Mouse (Mus musculus): ENCODE measurements around the gene Il20rb. TPM values are rescaled to one million over a fixed set of nuclear protein-coding genes. Genes with fewer than 3 reads are reported as not detected.

Il20rb gene
- polyA plus RNA-seq (2014; fragmentation: Nextera tagmentation; extraction: Ambion mirVana): 1.0 and 2.1 TPM in 2 replicates

DNA sequence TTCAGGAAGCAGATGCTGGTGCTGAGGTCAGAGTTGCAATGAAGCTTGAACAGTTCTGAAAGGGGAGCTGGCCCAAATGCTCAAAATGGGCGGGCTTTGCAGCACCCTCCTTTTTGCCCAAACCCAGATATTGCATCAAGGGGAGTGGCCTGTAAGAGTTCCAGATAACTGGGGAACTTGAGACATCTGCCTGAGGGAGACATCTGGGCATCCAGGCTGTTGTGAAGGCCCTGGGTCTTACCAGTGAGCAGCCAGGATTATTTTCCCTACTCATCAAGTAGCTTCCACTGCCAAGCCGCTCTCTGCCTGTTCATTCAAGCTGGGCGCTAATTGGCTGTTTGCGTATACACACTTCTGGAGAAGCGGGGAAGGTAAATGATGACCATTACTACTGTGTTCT is at the start of gene Il20rb:
Il20rb (minus strand) TSS at position 358 of the 400 bp plus-strand sequence.
- Histone ChIP-seq H3K9me3 (ENCODE audit: control insufficient read depth, low read depth, low read length) (no peaks in the 10 kb centered on the region), H3K4me1 (ENCODE audit: control insufficient read depth, insufficient read depth, low read length) (no peaks in the 10 kb centered on the region), H3K9ac (replicated peaks; ENCODE audit: low read depth, low read length) (no peak within 1 kb of the TSS), H3K4me3 (ENCODE audit: low read depth, low read length) (no peak within 1 kb of the TSS), H3K36me3 (ENCODE audit: control insufficient read depth, insufficient read depth, low read length) (0 out of 2 replicates have a peak, but pooled peaks cover 3% of the 10 kb centered on the region), H3K27ac (ENCODE audit: low read length) (no peak within 1 kb of the TSS), H3K27me3 (ENCODE audit: control insufficient read depth, insufficient read depth, low read length) (no peaks in the 10 kb centered on the region), H3K4me2 (replicated peaks; ENCODE audit: low read depth, low read length) (no peak within 1 kb of the TSS)
- WGBS: 90% methylated on average over 5 of the region's 5 CpGs
- no peak for ATAC-seq (ENCODE audit: insufficient number of reproducible peaks, insufficient read depth, low FRiP score, low read depth)

DNA sequence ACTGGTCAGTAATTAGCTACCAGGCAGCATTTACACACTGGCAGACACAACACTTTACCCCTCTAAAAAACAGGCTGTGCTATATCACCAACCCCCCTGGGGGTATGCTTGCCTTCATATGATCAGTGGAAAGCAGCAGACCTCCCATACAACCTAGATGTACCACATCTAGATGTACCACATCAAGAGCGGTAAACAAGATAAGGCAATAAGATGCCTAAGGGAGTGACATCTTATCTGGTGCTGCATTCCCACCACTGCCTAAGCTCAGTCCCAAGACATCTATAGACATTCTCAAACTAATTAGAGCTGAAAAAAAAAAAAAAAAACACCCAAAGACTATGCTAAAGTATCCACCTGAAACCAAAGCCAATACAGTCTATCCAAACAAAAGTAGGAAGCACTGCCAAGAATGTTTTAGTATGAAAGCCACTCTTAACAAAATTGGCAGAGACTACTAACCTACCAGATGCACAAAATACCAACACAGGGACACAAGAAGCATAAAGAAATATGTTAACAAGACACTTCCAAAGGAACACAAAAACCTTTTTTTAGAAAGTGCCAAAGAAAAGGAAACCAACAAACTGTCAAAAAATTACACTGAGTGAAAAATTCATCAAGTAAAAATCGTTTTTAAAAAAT is 49.2 kb upstream of the Il20rb start:
- ATAC-seq (ENCODE audit: insufficient number of reproducible peaks, insufficient read depth, low FRiP score, low read depth): no peak
- WGBS: 90% methylated on average over 2 of the region's 2 CpGs
- no peaks in the 10 kb centered on the region for H3K36me3 ChIP-seq (ENCODE audit: control insufficient read depth, insufficient read depth, low read length)
- no peak overlapping the region for H3K27ac ChIP-seq (ENCODE audit: low read length)
- no peak overlapping the region for H3K4me3 ChIP-seq (ENCODE audit: low read depth, low read length)
- no peak overlapping the region for H3K9ac ChIP-seq (replicated peaks; ENCODE audit: low read depth, low read length)
- no peaks in the 10 kb centered on the region for H3K4me1 ChIP-seq (ENCODE audit: control insufficient read depth, insufficient read depth, low read length)
- no peaks in the 10 kb centered on the region for H3K27me3 ChIP-seq (ENCODE audit: control insufficient read depth, insufficient read depth, low read length)
- H3K4me2 ChIP-seq (replicated peaks; ENCODE audit: low read depth, low read length): no peak overlapping the region
- H3K9me3 ChIP-seq (ENCODE audit: control insufficient read depth, low read depth, low read length): no peaks in the 10 kb centered on the region

DNA sequence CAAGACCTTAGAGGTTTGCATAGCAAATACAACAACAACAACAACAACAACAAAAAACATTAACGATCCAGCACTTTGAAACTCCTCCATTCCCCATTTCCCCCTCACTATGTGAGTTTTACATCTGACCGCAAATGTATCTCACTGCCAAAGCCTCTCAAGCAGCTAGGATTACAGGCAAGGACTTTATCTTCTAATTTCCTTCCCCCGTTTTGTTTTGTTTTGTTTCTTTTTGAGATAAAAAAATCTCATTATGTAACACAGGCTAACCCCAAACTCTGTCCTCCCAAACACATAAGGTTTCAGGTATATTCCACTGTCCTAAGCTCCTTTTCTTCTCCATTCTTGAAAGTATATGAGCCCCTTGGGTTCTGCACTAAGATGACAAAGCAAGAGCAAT is 48.1 kb upstream of the Il20rb start:
- Histone ChIP-seq H3K4me2 (replicated peaks; ENCODE audit: low read depth, low read length) (no peak overlapping the region), H3K27ac (ENCODE audit: low read length) (no peak overlapping the region), H3K4me1 (ENCODE audit: control insufficient read depth, insufficient read depth, low read length) (no peaks in the 10 kb centered on the region), H3K27me3 (ENCODE audit: control insufficient read depth, insufficient read depth, low read length) (no peaks in the 10 kb centered on the region), H3K9ac (replicated peaks; ENCODE audit: low read depth, low read length) (no peak overlapping the region), H3K4me3 (ENCODE audit: low read depth, low read length) (no peak overlapping the region), H3K9me3 (ENCODE audit: control insufficient read depth, low read depth, low read length) (no peaks in the 10 kb centered on the region), H3K36me3 (ENCODE audit: control insufficient read depth, insufficient read depth, low read length) (no peaks in the 10 kb centered on the region)
- ATAC-seq (ENCODE audit: insufficient number of reproducible peaks, insufficient read depth, low FRiP score, low read depth): no peak
- WGBS: 91% methylated on average over 3 of the region's 3 CpGs

DNA sequence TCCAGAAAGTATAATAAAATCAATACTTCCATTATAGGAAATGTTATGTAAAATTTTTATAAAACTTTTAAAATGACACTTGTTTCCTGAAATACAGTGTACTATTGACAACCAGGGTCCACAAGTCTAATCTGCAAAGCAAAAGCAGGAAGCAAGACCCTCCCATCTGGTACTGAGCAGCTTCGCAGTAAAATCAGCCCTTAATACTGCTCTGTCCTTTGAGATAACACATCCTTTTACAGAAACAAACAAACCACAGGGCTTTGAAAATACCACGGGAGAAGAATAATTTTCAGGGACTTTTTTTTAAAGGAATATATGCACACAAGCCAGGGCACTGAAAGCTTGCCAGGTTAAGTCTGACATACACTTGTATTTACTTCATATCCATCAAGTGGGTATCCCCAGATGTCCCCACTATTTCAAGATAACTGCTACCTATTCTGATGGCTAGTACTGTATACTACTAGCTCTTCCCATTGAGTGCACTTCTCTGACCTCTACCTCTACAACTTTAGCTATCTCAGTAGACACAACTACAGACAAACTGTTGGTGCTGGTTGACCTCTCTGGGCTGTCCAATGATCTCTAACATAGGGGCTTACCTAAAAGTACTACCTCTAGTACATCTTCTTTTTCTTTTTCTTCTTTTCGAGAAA is 46.4 kb upstream of the Il20rb start:
- H3K27ac ChIP-seq (ENCODE audit: low read length): no peak overlapping the region
- H3K9ac ChIP-seq (replicated peaks; ENCODE audit: low read depth, low read length): no peak overlapping the region
- H3K4me3 ChIP-seq (ENCODE audit: low read depth, low read length): no peak overlapping the region
- 65% methylated on average over 3 of the region's 3 CpGs for WGBS
- H3K4me2 ChIP-seq (replicated peaks; ENCODE audit: low read depth, low read length): no peak overlapping the region
- H3K36me3 ChIP-seq (ENCODE audit: control insufficient read depth, insufficient read depth, low read length): no peaks in the 10 kb centered on the region
- ATAC-seq (ENCODE audit: insufficient number of reproducible peaks, insufficient read depth, low FRiP score, low read depth): no peak
- no peaks in the 10 kb centered on the region for H3K4me1 ChIP-seq (ENCODE audit: control insufficient read depth, insufficient read depth, low read length)
- H3K27me3 ChIP-seq (ENCODE audit: control insufficient read depth, insufficient read depth, low read length): no peaks in the 10 kb centered on the region
- no peaks in the 10 kb centered on the region for H3K9me3 ChIP-seq (ENCODE audit: control insufficient read depth, low read depth, low read length)

DNA sequence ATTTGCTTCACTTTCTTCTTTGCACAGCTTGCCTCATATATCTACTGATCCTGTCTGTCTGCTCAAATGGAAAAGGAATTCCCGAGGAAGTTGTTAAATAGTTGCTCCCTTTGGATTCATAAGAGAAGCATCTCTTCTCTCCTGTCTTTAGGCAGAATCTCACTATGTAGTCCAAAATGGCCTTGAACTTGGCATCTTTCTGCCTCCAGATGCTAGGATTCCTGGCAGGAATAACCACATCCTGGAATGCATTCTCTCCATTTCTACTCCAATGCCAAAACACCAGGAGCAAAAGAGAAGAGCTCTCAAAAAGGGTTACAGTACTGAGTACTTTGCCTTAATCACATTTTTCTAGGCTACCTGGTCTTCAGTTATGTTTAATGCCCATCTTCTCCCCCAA is 44.7 kb upstream of the Il20rb start:
- no peak overlapping the region for H3K27ac ChIP-seq (ENCODE audit: low read length)
- H3K27me3 ChIP-seq (ENCODE audit: control insufficient read depth, insufficient read depth, low read length): no peaks in the 10 kb centered on the region
- no peaks in the 10 kb centered on the region for H3K4me1 ChIP-seq (ENCODE audit: control insufficient read depth, insufficient read depth, low read length)
- no peaks in the 10 kb centered on the region for H3K9me3 ChIP-seq (ENCODE audit: control insufficient read depth, low read depth, low read length)
- 71% methylated on average over 1 of the region's 1 CpGs for WGBS
- no peaks in the 10 kb centered on the region for H3K36me3 ChIP-seq (ENCODE audit: control insufficient read depth, insufficient read depth, low read length)
- no peak overlapping the region for H3K4me2 ChIP-seq (replicated peaks; ENCODE audit: low read depth, low read length)
- H3K4me3 ChIP-seq (ENCODE audit: low read depth, low read length): no peak overlapping the region
- no peak overlapping the region for H3K9ac ChIP-seq (replicated peaks; ENCODE audit: low read depth, low read length)
- no peak for ATAC-seq (ENCODE audit: insufficient number of reproducible peaks, insufficient read depth, low FRiP score, low read depth)

DNA sequence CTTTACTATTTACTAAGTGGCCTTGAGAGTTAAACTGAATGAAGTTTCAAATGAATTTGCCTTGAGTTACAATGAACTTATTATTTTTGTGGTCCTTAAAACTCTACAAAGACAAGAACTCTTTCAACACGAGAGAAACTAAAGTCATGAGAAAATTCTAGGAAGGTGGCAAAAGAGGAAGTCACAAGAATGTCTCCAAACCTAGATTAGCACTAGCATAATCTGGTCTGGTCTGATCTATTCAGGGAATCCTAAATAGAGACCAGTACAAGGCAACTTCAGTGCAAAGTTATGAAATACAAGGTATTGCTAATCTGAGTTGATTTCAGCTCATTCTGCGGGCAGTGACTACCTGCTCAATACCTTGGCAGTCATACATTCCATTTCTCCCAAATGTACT is 38.6 kb upstream of the Il20rb start:
- Histone ChIP-seq H3K4me1 (ENCODE audit: control insufficient read depth, insufficient read depth, low read length) (no peaks in the 10 kb centered on the region), H3K4me3 (ENCODE audit: low read depth, low read length) (no peak overlapping the region), H3K36me3 (ENCODE audit: control insufficient read depth, insufficient read depth, low read length) (no peaks in the 10 kb centered on the region), H3K9me3 (ENCODE audit: control insufficient read depth, low read depth, low read length) (no peaks in the 10 kb centered on the region), H3K4me2 (replicated peaks; ENCODE audit: low read depth, low read length) (no peak overlapping the region), H3K27me3 (ENCODE audit: control insufficient read depth, insufficient read depth, low read length) (no peaks in the 10 kb centered on the region), H3K9ac (replicated peaks; ENCODE audit: low read depth, low read length) (no peak overlapping the region), H3K27ac (ENCODE audit: low read length) (no peak overlapping the region)
- WGBS: 80% methylated on average over 2 of the region's 2 CpGs
- no peak for ATAC-seq (ENCODE audit: insufficient number of reproducible peaks, insufficient read depth, low FRiP score, low read depth)

DNA sequence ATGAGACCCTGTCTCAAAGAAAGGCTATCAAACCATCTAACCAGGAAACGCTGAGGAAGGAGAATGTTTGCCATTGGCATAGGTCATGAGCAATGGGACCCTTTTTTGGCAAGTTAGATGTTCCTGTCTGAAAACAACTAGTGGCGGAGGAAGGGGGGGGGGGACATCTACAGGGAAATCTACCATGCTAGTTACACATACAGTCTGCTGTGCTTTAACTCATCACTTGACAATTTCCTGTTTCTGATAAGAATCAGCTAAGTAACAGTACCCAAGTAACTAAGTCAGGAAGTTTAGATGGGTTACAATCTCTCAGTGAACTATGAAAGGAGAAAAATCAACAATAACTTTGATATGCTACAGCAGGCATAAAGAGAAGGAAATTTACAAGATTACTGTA is 35.4 kb upstream of the Il20rb start:
- Histone ChIP-seq H3K36me3 (ENCODE audit: control insufficient read depth, insufficient read depth, low read length) (no peaks in the 10 kb centered on the region), H3K9ac (replicated peaks; ENCODE audit: low read depth, low read length) (no peak overlapping the region), H3K4me3 (ENCODE audit: low read depth, low read length) (no peak overlapping the region), H3K4me2 (replicated peaks; ENCODE audit: low read depth, low read length) (no peak overlapping the region), H3K27ac (ENCODE audit: low read length) (no peak overlapping the region), H3K27me3 (ENCODE audit: control insufficient read depth, insufficient read depth, low read length) (no peaks in the 10 kb centered on the region), H3K9me3 (ENCODE audit: control insufficient read depth, low read depth, low read length) (no peaks in the 10 kb centered on the region), H3K4me1 (ENCODE audit: control insufficient read depth, insufficient read depth, low read length) (no peaks in the 10 kb centered on the region)
- WGBS: 75% methylated on average over 2 of the region's 2 CpGs
- no peak for ATAC-seq (ENCODE audit: insufficient number of reproducible peaks, insufficient read depth, low FRiP score, low read depth)

DNA sequence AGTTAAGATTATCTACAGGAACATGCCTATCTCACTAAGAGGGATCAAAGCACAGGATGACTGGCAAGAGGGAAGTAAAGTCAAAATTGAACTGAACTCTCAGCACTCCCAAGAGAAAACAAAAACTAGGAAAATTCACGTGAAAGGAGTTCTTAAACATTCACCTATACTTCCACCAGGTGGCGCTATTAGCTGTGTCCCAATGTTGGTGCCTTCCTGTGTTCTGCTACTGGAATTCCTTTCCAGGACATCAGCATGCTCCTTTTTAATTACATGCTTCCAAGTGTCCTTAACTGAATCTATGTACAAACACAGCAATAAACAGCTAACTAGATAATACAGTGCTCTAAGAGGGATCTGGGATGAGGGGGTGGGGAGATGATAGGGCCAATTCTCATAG is 34.0 kb upstream of the Il20rb start:
- Histone ChIP-seq H3K36me3 (ENCODE audit: control insufficient read depth, insufficient read depth, low read length) (no peaks in the 10 kb centered on the region), H3K4me1 (ENCODE audit: control insufficient read depth, insufficient read depth, low read length) (no peaks in the 10 kb centered on the region), H3K27ac (ENCODE audit: low read length) (no peak overlapping the region), H3K9ac (replicated peaks; ENCODE audit: low read depth, low read length) (no peak overlapping the region), H3K4me2 (replicated peaks; ENCODE audit: low read depth, low read length) (no peak overlapping the region), H3K9me3 (ENCODE audit: control insufficient read depth, low read depth, low read length) (no peaks in the 10 kb centered on the region), H3K27me3 (ENCODE audit: control insufficient read depth, insufficient read depth, low read length) (no peaks in the 10 kb centered on the region), H3K4me3 (ENCODE audit: low read depth, low read length) (no peak overlapping the region)
- 8% methylated on average over 2 of the region's 2 CpGs for whole genome bisulfite sequencing
- no peak for ATAC-seq (ENCODE audit: insufficient number of reproducible peaks, insufficient read depth, low FRiP score, low read depth)

DNA sequence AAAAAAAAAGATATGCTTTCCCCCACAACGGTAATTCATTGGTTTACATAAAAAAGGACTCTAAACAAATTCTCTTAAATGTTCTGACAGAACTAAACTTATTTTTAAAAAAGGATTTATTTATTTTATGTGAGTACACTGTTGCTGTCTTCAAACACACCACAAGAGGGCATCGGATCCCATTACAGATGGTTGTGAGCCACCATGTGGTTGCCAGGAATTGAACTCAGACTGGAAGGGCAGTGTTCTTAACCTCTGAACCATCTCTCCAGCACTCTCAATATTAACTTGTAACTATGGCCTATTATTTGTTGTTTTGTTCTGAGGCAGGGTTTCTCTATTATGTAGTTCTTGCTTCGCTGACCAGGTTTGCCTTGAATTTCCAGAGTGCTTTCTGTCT is 33.4 kb upstream of the Il20rb start:
- Histone ChIP-seq H3K4me2 (replicated peaks; ENCODE audit: low read depth, low read length) (no peak overlapping the region), H3K9me3 (ENCODE audit: control insufficient read depth, low read depth, low read length) (no peaks in the 10 kb centered on the region), H3K9ac (replicated peaks; ENCODE audit: low read depth, low read length) (no peak overlapping the region), H3K4me3 (ENCODE audit: low read depth, low read length) (no peak overlapping the region), H3K4me1 (ENCODE audit: control insufficient read depth, insufficient read depth, low read length) (no peaks in the 10 kb centered on the region), H3K27me3 (ENCODE audit: control insufficient read depth, insufficient read depth, low read length) (no peaks in the 10 kb centered on the region), H3K27ac (ENCODE audit: low read length) (no peak overlapping the region), H3K36me3 (ENCODE audit: control insufficient read depth, insufficient read depth, low read length) (no peaks in the 10 kb centered on the region)
- WGBS: 95% methylated on average over 3 of the region's 3 CpGs
- ATAC-seq (ENCODE audit: insufficient number of reproducible peaks, insufficient read depth, low FRiP score, low read depth): no peak
